Mouse (Mus musculus) megakaryocyte, embryonic 14.5 days (primary cell): ENCODE data around the gene Cpped1.

Source experiments
- FLI1 ChIP-seq: IDR thresholded peaks from 2 replicates; pipeline ENCODE4 v1.6.1; 2012; ENCODE audit warnings: low read length, inconsistent platforms, mixed read lengths
- GATA1 ChIP-seq: IDR thresholded peaks from 3 replicates; pipeline ENCODE4 v1.6.1; 2012; ENCODE audit warnings: mixed read lengths, low read length, inconsistent platforms, borderline replicate concordance

- TF ChIP-seq GATA1 (no peak), FLI1 (no peak)
Measured at GRCm38 (mm10) chr16:11757951-11758350, 151.3 kb downstream of the Cpped1 start.
